Mouse (Mus musculus): ENCODE measurements around the gene Fam71b. TPM values are rescaled to one million over a fixed set of nuclear protein-coding genes. Genes with fewer than 3 reads are reported as not detected.

Gene Fam71b
- not detected for total RNA-seq (2021)

GRCm38 (mm10) chr11:46396167-46396859, at the start of gene Fam71b:
Gene Fam71b (plus strand): TSS chr11:46396559.
- no peak for DNase-seq (ENCODE audit: extremely low spot score in 1 of 2, low spot score in 1 of 2)

DNA sequence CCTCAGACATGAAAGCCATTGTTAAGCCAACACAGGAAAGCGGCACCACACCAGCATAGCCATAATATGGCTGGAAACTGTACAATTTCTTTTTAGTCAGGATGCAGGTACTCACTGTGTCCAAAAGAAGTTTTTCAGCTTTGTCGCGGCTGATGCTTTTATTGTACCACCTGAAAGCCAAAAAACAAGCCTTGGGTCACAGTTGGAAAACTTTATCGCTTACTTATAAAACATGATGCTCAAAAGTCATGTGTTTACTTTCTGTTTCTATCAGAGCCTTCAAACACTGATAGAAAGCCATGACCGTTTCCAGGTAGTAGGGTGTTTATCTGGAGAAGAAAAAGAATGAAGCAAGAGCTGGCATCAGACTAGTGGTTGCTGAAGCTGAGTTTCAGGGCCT, 48.6 kb upstream of the Fam71b start:
- no peak for DNase-seq (ENCODE audit: extremely low spot score in 1 of 2, low spot score in 1 of 2)

- no peak for DNase-seq (ENCODE audit: extremely low spot score in 1 of 2, low spot score in 1 of 2)
Measured at GRCm38 (mm10) chr11:46348416-46348815, 47.9 kb upstream of the Fam71b start.

GRCm38 (mm10) chr11:46349681-46350410, 46.5 kb upstream of the Fam71b start:
- no peak for DNase-seq (ENCODE audit: extremely low spot score in 1 of 2, low spot score in 1 of 2)

DNA sequence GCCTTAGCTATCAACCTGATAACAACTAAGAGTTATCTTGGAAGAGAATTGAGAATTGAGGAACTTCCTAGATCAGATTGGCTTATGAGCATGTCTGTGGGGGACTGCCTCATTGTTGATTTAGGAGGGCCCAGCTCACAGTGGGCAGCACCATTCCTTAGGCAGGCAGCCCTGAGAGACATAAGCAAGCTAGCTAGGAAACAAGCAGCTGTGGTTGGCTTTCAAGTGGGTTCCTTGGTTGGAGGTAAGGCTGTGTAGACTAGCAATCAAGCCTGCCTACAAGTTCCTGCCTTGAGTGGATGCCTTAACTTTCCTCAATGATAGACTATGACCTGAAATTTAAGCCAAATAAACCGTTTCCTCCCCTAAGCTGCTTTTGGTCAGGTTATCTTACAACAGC, 38.0 kb upstream of the Fam71b start:
- DNase-seq (ENCODE audit: extremely low spot score in 1 of 2, low spot score in 1 of 2): no peak

DNA sequence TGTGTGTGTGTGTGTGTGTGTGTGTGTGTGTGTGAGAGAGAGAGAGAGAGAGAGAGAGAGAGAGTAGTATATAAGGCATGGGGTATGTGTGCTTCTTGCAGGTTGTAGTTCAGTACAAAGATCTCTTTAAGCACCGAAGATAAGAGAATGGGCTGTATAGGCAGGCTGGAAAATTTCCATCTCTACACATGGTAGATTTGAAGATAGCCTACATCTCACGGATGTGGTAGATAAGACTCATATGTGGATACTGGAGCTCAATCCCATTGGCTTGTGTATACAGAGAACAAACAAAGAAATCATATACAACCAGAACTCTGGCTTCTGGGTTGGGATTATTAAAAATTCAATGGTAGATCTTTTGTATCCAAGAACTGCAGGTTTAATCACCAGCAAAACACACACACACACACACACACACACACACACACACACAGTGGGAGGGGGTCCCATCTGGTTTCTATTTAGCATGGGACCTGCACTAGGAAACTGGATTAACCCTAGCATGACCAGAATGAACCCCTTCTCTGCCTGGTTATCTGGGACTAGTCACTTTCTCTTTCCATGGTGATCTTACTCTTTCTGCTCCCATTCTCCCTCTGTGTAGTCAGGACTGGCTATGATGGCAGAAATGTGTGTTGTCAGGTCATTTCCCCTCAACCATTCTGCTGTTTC, 35.2 kb upstream of the Fam71b start:
- DNase-seq (ENCODE audit: extremely low spot score in 1 of 2, low spot score in 1 of 2): no peak

GRCm38 (mm10) chr11:46362061-46363022, 34.0 kb upstream of the Fam71b start:
- peak in 1 of 2 experiments; percentile 7 for DNase-seq (ENCODE audit: extremely low spot score in 1 of 2, low spot score in 1 of 2)

DNA sequence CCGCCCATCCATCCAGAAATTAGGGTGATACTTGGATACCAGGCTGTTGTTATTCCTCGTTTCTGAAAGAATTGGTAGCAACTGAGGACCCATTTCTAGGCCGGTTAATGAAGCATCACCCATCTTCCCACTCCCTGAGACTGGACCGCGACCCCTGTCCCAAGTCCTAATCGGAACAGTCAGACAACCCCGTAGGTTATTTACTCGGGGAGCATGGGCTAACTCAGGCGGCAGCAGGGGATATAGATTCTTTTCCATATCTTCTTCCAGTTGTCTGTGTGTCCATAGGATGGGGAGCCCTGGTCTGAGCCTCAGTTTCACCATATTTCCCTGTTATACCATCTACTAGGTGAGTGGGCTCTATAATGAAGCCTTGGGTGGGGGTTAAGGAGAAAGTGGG, 32.5 kb upstream of the Fam71b start:
- DNase-seq (ENCODE audit: extremely low spot score in 1 of 2, low spot score in 1 of 2): no peak

GRCm38 (mm10) chr11:46365744-46366143, 30.6 kb upstream of the Fam71b start:
- no peak for DNase-seq (ENCODE audit: extremely low spot score in 1 of 2, low spot score in 1 of 2)

GRCm38 (mm10) chr11:46366357-46366756, 30.0 kb upstream of the Fam71b start:
- DNase-seq (ENCODE audit: extremely low spot score in 1 of 2, low spot score in 1 of 2): no peak

DNA sequence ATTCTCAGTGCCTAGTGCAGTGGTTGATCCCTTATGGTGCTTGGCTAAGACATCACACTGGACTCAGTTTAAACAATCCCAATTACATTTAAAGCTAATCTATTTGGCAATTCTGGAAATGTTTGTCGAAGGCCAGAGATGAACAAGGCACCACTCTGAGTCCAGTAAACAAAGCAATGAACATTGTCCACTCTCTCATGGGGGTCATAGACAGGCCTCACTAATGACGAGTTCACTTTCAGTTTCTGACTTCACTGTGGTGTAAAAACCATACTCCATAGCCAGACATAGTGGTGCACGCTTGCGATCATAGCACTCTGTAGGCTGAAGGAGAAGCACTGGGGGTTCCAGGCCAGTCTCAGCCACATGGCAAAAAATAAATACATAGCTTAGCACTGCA, 25.9 kb upstream of the Fam71b start:
- no peak for DNase-seq (ENCODE audit: extremely low spot score in 1 of 2, low spot score in 1 of 2)

DNA sequence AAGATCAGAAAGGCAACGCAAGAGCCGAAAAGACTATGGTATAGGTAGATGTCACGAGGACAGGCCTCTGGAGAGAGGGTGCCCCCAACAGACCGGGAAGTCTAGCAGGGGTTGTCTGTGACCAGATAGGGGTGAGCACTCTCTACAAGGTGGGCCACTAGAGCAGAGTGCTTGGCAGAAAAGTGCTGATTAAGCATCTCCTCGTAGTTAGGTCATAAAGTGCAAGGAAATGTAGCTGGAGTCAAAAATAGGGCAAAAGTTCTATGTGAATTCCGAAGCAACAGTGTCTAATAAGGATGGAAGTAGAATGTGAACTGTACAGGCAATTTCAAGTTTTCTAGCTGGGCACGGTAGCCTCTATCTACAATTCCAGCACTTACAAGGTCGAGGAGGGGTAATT, 25.1 kb upstream of the Fam71b start:
- no peak for DNase-seq (ENCODE audit: extremely low spot score in 1 of 2, low spot score in 1 of 2)

DNA sequence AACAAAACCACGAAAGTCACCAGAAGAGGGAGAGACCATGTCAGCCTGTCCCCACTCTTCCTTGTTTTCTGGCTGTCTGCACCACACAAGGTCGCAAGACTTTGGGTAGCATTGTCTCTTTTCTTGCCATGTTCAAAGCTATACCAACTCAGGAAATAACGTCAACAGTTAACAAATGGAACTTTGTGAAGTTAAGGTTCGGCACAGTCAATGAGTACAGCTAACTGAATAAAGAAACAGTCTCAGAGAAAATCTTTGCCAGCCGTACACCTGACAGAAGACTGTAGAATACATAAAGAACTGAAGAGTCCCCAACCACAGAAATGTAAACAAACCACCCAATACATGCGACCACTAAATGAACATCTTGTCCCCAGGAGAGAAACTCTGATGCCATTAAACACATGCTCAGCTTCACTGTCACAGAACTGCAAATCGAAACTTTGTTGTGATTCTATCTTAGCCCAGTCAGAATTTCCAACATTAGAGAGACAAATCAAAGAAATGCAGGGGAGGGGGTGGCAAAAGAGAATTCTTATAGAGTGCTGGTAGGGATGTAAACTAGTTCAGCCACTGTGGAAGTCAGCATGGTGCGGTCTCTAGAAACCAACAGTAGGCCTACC, 23.9 kb upstream of the Fam71b start:
- no peak for DNase-seq (ENCODE audit: extremely low spot score in 1 of 2, low spot score in 1 of 2)

GRCm38 (mm10) chr11:46373071-46374030, 23.0 kb upstream of the Fam71b start:
- no peak for DNase-seq (ENCODE audit: extremely low spot score in 1 of 2, low spot score in 1 of 2)

- DNase-seq (ENCODE audit: extremely low spot score in 1 of 2, low spot score in 1 of 2): no peak
Measured at GRCm38 (mm10) chr11:46375015-46375414, 21.3 kb upstream of the Fam71b start.

GRCm38 (mm10) chr11:46377316-46377715, 19.0 kb upstream of the Fam71b start:
- DNase-seq (ENCODE audit: extremely low spot score in 1 of 2, low spot score in 1 of 2): no peak

DNA sequence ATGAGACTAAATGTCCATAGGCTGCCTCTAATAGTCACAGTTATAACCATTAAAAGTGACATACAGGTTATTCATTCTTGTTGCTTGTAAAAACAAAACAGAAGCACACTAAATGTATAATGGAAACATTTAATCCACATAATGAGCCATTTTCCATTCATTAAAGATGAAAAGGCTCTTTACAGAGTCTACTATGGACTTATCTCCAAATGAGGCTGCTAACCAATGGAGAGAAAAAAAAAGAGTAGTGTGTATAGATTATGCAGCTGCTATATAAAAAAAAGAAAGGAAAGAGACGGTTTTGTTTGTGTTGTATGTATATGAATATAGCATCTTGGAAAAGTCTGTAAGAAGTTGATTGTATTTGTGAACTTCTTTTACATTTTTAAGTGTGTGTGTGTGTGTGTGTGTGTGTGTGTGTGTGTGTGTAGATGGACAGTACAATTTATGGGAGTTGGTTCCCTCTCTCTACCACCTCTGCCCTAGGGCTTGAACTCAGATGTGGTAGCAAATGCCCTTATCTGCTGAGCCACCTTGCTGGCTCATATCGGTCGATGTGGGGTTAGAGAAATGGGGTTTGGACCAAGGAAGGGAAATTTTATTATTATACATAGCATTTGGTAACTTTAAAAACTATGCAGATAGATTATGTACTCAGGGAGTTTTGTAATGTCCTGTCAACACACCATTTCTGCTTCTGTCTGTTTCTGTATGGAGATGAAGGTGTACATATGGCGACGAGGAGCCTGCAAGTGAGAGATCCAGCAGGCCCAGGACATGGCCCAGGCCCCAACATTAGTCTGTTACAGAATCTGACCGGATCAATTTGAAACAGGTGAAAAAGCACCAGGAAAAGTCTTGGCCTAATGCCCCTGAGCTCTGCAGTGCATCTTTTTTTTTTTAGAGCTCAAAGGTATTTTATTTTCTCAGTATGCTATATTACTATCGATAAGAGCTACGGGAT, 18.3 kb upstream of the Fam71b start:
- no peak for DNase-seq (ENCODE audit: extremely low spot score in 1 of 2, low spot score in 1 of 2)
